Mouse (Mus musculus): ENCODE results near the gene Olfr983.

- TF ChIP-seq CTCF (IDR thresholded peaks at IDR 0.05) (no peak), EP300 (IDR thresholded peaks at IDR 0.05) (no peak)
These were observed 48.1 kb upstream of the Olfr983 start for GRCm38 (mm10) chr9:40141544-40141943.

All from lung, postnatal 0 days (tissue).